9 mouse cellular contexts compared by ENCODE assay signal in the genomic region with DNA sequence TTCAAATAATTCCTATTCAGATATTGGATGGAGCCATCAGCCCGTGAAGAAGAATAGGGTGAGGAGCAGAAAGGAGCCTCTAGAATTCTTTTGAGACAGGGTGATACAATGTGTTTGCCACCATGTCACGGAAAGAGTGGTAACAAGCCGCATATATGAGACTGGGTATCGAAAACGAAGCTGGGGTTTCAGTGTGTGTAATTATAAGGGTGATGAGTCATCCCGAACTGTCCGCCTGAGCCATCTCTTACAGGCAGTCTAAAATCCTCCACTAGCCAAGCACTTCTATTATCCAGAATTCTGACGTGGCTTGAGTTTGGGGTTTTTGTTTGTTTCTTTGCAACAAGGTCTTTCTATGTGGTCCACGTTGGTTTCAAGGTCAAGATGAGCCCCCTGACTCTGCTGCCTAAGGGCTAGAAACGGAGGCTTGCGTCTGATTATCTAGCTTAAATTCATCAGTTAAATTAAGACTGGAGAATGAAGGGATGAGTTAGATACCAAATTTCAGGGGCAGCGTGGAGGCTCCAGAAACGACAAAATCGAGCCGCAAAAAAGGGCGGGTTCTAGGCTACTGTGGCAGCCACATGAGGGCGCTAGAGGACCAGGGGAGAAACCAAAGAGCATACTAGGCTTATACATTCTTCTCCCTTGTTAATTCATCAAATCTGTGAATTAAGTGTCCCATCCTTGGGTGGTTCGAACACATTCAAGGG. TPM values are rescaled to one million over a fixed set of nuclear protein-coding genes. Genes with fewer than 3 reads are reported as not detected.
A peak's percentile ranks its signal among the peaks of the same experiment; 100 is the strongest.
DNase-seq lines count a peak whose midpoint lies in the region; TF ChIP-seq lines count a peak whose summit lies in the region.
"Had no signal": no experiment of that assay in that cellular context is flagged by ENCODE, and none has a peak within 500 bp of the region (broad histone marks: within the 10 kb centered on the region; RNA-seq: fewer than 3 reads in every experiment).

No protein-coding gene starts in this region.

- peak; percentile 71 for TF ChIP-seq CTCF in left cerebral cortex, adult 2 months (IDR thresholded peaks at IDR 0.05)

- no peak overlapping the region for H3K27ac ChIP-seq in left cerebral cortex, adult 2 months
- H3K27ac ChIP-seq: hindbrain, embryonic 15.5 days had no signal

- no peak overlapping the region for H3K4me3 ChIP-seq in left cerebral cortex, adult 2 months
- H3K4me3 ChIP-seq: hindbrain, embryonic 15.5 days had no signal

- intact Hi-C loops in left cerebral cortex, adult 2 months (cut with DNase I): no loop called here
- intact Hi-C loops in left cerebral cortex, postnatal 4 days (cut with DNase I): no loop called here

- DNase-seq in embryo, embryonic 10 days (ENCODE audit: low spot score): peak; percentile 37
- no peak for DNase-seq in embryo, embryonic 11 days
- DNase-seq in left cerebral cortex, adult 2 months (ENCODE audit: extremely low spot score in 1 of 2, low spot score in 2 of 2): peak in 1 of 2 experiments; percentile 55
- DNase-seq in left cerebral cortex, adult 11 months (ENCODE audit: low spot score): no peak
- peak; percentile 60 for DNase-seq in R1 (ENCODE audit: low read depth, low spot score)
- peak; percentile 36 for DNase-seq in left cerebral cortex, postnatal 4 days
- DNase-seq in spleen, postnatal 10 days (ENCODE audit: low spot score in 2 of 2): peak; percentile 45 to 84
- DNase-seq in kidney, postnatal 14 days: no peak

RNA-seq across cellular contexts. Expression of a gene that starts 59.9 kb away (rescaled TPM):
- 10 to 100 TPM; 50.7 to 54.5 TPM for total RNA-seq in left cerebral cortex, adult 2 months (2021)
- total RNA-seq in left cerebral cortex, postnatal 4 days (2021): 10 to 100 TPM; 48.9 to 50.6 TPM

Comparison
In these comparisons a context has a peak if more than half of its experiments do, and no peak if none do; other contexts are left out.
1. DNase-seq: peak in embryo, embryonic 10 days (single experiment), R1 (single experiment), left cerebral cortex, postnatal 4 days (single experiment) and spleen, postnatal 10 days (2 of 2); none in embryo, embryonic 11 days (single experiment), left cerebral cortex, adult 11 months (single experiment) and kidney, postnatal 14 days (single experiment).